Mouse (Mus musculus) cerebellum, adult 2 months (tissue): ENCODE measurements around the gene Prtg.

ENCODE experiments used
- CTCF ChIP-seq: fragments of 200-500 bp; IDR thresholded peaks from 2 replicates; pipeline ENCODE4 v1.5.1; 2011; ENCODE audit warnings: low read depth, mild to moderate bottlenecking, control low read depth, low read length, moderate library complexity, borderline replicate concordance; ENCODE audit not compliant: insufficient read depth
- POLR2A ChIP-seq: fragments of 200-500 bp; IDR thresholded peaks from 2 replicates; pipeline ENCODE4 v1.6.1; 2011; ENCODE audit warnings: low read length, control low read depth, borderline replicate concordance; ENCODE audit not compliant: insufficient read depth

GRCm38 (mm10) chr9:72833992-72834696 is 27.5 kb downstream of the Prtg start:
- TF ChIP-seq CTCF (no peak), POLR2A (no peak)
